Mouse (Mus musculus) cerebellum, postnatal 4 days (tissue): Measurements from ENCODE around the gene Eif3c.
A peak's percentile ranks its signal among the peaks of the same experiment; 100 is the strongest.

Experiments used
- DNase-seq, 2 experiments: peaks; one replicate each; pipeline ENCODE4 v3.0.0; 2022; ENCODE audit warnings: low spot score in 2 of 2, mixed read lengths in 1 of 2

The Eif3c gene

DNA sequence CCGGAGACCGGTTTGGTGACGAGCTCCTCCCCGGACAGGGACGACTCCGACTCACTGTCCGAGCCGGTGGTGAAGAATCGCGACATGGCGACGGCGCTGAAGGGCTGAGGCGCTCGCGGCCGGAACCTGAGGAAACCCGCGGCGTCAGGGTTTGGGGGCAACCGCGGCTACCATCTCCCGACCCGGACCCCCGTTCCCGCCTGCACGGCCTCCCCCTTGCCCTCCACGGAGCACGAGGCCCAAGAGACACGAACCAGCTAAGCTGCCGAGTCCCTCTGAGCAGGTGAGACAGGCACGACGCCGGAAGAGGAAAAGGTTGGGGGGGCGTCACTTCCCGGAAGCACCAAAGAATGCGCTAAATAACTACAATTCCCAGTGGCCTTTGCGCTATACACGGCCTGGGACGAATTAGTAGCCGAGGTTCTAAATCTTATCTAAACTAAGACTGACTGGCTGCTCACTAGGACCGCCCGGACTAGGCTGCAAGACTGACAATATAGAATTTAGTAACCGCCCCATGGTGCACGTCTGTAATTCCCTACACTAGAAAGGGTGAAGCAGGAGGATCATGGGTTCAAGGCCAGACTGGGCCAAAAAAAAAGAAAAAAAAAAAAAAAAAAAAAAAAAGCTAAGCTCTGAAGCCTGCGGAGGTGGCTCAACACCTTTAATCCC is at the start of gene Eif3c:
Eif3c (minus strand) TSS at position 318 of the 672 bp plus-strand sequence.
- DNase-seq, result peak; percentile 36 to 69

DNA sequence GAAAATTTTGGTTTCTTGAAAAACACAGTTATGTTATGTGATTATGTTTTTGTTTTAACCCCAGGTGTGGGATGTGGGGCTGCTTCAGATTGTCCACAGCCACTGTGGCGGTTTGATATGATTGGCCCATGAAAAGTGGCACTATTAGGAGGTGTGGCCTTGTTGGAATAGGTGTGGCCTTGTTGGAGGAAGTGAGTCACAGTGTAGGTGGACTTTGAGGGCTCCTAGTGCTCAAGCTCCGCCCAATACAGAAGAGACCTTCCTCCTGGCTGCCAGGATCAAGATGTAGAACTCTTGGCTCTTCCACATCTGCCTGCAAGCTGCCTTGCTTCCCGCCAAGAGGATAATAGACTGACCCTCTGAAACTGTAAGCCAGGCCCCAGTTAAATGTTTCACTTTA is 46.5 kb upstream of the Eif3c start:
- DNase-seq, result no peak

GRCm38 (mm10) chr7:126607796-126608195 is 41.6 kb upstream of the Eif3c start:
- no peak for DNase-seq

DNA sequence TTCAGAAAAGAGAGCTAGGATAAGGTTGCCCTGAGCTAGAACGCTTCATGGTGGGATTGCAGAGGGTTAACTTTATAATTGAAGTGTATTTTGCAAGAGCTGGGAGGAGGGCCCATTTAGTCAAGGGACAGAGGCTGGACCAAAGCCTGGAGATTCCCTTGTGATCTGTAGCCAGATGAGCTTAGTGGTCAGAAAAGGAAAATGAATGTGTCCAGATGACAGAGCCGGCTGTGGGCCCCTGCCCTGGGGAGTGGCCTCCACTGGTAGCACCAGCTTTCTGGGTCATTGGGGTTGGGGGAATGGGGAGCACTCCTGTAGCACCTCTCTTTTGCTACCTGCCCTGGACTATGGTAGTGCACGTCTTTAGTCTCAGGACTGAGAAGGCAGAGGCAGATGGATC is 40.9 kb upstream of the Eif3c start:
- DNase-seq, result no peak

GRCm38 (mm10) chr7:126606611-126607010 is 40.4 kb upstream of the Eif3c start:
- DNase-seq, result no peak

DNA sequence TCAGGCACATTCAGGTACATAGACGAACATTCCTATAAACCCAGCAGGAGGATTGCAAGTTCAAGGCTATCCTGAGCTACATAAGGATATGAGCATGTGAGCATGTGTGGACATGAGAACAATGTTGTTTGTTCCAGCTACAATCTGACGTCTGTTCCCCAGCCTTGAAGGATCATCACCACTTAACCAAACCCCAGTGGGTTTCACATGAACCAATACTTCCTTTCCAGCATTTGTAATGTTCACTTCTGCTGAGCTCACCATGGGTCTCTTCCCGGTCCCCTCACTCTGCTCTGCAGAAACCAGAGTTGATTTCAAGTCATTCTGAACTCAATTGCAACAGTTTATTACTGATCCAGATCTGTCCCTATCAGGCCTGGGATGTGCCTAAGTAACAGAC is 36.4 kb upstream of the Eif3c start:
- no peak for DNase-seq

GRCm38 (mm10) chr7:126601896-126602295 is 35.7 kb upstream of the Eif3c start:
- DNase-seq, result no peak

DNA sequence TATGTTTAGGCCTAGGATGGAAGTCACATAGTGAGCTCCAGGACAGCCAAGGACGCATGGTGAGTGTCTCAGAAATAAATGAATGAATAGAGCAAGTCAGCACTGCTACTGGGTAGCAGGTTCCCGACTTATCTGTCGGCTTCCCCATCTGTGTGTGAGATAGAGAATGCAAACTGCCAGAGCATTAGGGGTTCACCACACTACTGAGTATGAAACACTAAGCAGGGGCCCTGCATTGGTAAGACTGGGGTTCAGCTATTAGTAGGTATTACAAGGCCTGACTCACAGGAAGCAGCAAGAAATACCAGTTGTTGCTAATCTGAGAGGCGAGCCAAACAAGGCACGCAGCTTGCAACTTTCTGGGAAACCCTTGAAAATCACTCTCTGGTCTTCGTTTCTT is 32.7 kb upstream of the Eif3c start:
- no peak for DNase-seq

DNA sequence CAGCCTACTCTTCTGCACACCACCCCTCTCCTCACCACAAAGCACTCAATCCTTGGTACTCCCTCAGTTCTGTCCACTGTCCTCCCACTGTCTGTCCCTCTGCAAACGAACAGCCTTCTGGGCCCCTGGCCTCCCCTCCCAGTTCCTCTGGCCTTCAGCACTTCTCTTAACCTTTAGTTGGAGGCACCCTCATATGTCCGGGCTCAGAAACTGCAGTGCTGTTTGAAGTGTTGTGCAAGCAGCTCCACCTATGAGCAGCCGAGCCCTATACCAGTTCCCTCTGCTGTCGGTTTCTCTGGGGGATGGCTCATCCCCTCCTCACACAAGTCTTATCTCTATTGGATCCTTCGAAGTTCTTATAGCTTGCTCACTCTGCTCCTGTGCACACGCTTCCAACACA is 30.2 kb upstream of the Eif3c start:
- DNase-seq, result no peak

DNA sequence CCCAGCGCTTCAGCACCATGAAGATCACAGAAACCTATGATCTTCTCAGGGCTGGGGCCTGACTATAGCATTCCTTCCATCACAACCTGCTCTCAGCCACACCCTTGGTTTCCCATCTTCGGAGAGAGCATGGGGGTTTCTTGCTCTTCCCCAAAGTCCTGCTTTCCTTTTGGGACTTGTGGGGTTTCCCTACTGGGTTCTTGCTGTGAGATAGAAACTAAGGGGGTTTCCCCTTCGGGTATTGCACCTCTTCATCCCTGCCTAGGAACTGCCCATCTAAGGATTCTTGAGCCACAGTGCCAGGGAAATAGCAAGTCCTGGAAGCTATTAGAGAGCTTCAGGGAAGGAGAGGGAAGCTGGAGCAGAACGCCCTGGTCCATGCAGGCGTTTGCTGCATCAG is 29.7 kb upstream of the Eif3c start:
- DNase-seq, result no peak

DNA sequence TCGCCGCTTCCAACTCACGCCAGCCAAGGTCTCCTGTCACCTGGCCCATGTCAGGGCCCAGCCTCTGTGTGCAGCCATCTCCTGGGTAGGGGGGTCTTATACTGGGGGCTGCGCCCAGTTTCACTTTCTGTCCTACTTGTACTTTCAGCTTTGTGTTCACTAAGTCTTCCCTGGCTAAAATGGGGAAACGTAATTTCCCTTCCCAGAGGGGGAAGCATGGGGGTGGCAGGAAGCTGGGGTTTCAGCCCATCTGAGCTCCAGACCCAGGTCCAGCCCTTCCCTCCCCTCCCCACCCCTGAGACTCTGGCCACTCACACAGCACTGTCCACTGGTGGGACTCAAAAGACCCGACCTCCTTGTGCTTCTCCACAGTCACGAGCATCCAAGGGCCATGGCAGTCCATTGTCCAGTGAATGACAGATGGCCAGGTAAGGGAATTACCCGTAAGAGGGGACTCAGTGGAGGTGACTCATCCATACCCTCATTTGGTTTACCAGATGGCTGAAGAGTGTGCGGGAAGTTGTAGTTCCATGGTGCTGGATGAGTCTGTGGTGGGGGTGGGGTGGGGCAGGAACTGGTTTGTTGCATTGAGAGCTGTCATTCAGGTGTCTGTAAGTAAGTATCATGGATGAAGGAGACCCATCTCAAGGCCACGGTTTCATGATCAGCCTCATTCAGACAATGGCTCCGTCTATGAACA is 28.8 kb upstream of the Eif3c start, which contains the start of gene Il27:
Il27 (minus strand) TSS at position 80 of the 700 bp plus-strand sequence.
- no peak for DNase-seq

- peak; percentile 46 to 67 for DNase-seq
These were observed 21.6 kb upstream of the Eif3c start for GRCm38 (mm10) chr7:126587779-126588178.

GRCm38 (mm10) chr7:126586839-126587238 is 20.6 kb upstream of the Eif3c start:
- DNase-seq, result no peak

GRCm38 (mm10) chr7:126585717-126586116 is 19.5 kb upstream of the Eif3c start, which contains the start of gene Cln3:
Gene Cln3, minus strand, starts transcription at chr7:126585817.
- DNase-seq, result no peak

DNA sequence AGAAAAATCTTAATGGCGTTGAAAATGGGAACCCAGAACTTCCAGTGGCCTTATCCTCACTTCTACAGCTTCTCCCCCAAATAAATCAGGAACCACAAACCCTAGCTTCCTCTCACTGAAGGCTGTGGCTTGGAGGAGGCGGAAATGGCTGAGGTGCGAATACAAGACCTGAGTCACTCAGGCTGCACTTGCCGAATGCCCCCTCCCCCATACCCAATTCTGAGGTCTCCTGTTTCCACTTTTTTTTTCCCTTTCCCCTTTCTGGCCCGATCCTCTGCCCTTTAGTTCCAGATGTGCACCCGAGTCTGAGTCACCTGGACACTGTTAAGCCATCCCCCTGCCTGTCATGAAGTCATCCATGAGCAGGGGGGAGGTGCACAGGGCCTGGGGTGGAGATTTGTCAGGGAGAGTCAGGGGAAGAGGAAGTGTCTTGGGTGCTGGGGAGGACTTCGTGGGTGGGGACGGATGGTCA is 18.3 kb upstream of the Eif3c start, which contains the start of gene Apobr:
Apobr (plus strand) TSS at position 437 of the 472 bp plus-strand sequence.
- no peak for DNase-seq

- DNase-seq, result no peak
These were observed 17.6 kb upstream of the Eif3c start for GRCm38 (mm10) chr7:126583761-126584160.

GRCm38 (mm10) chr7:126583251-126583709 is 17.1 kb upstream of the Eif3c start:
- DNase-seq, result peak; percentile 62 to 78

GRCm38 (mm10) chr7:126582759-126583158 is 16.5 kb upstream of the Eif3c start:
- DNase-seq, result no peak

DNA sequence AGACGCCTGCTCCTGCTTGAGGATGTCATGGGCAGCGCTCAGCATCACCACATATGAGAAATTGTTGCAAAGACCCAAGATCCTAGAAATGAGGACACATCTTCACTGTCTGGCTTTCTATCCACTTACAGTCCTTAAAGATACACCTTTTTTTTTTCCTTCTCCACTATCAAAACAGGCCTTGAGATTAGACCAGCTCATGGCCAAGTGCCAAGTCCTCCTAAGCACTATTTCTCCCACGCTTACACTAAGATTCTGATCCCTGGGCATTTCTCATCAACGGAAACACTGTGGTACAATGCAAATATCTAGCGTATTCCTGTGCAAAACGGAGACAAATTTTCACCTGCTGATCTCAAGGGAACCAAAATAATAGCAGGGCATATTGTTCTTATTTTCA is 15.4 kb upstream of the Eif3c start:
- DNase-seq, result no peak

- DNase-seq, result no peak
These were observed 13.0 kb upstream of the Eif3c start for GRCm38 (mm10) chr7:126579172-126579571.

- DNase-seq, result peak in 1 of 2 experiments; percentile 41
These were observed 10.7 kb upstream of the Eif3c start for GRCm38 (mm10) chr7:126576946-126577345.

DNA sequence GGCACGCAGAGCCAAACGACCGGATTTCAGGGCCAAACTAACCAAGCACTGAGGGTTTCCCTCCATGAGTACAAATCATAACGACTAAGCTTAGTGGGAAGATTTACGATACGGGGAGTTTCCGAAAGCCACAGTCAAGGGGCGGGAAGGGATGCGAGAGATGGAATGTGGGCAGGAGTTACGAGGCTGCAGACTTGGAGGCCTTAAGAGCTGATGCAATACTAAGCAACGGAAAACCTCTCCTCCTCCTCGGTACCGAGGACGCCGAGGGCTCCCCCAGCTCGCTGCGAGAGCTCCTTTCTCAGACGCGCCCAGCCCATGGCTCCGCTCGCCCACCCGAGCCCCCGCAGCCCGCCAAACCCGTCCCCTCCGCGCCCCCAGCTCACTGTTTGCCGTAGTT is 518 bp downstream of the Eif3c start:
- no peak for DNase-seq

DNA sequence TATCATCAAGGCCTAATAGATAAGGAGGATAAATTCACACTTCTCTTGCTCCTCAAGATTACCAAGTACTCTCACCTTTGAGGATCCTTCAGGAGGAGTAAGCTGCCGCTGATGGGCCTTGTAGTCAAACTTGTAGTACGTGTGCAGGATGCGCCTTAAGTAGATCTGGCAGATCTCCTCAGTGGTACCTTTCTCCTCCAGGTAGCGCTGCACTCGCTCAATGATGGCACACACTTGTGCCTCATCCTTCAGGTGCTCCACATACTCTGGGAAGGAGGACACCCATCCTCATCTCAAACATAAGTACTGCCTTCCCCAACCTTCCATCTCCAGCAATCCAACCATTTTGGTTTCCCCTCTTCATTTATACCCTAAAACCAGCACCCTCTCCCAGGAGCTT is 9.6 kb downstream of the Eif3c start:
- DNase-seq, result no peak
